17 mouse cellular contexts compared by ENCODE assay signal in genomic region chr6:90446883-90447282, GRCm38 (mm10). TPM values are rescaled to one million over a fixed set of nuclear protein-coding genes. Genes with fewer than 3 reads are reported as not detected.
DNase-seq lines count a peak whose midpoint lies in the region; ATAC-seq and TF ChIP-seq lines count a peak whose summit lies in the region.
"Had no signal": no experiment of that assay in that cellular context is flagged by ENCODE, and none has a peak within 500 bp of the region (broad histone marks: within the 10 kb centered on the region; RNA-seq: fewer than 3 reads in every experiment).

No protein-coding gene starts in this region.

- H3K27ac ChIP-seq in forebrain, embryonic 15.5 days (replicated peaks), result no peak overlapping the region; the same call in 1 of the 2 replicates
- peak overlapping the region; percentile 65 for H3K27ac ChIP-seq in hindbrain, postnatal 0 days
- H3K27ac ChIP-seq in neural tube, embryonic 15.5 days (replicated peaks), result peak overlapping the region; percentile 54
- no peak overlapping the region for H3K27ac ChIP-seq in gastrocnemius, adult 2 months
- H3K27ac ChIP-seq: limb, embryonic 15.5 days; stomach, embryonic 15.5 days had no signal

- H3K27me3 ChIP-seq in forebrain, embryonic 15.5 days, result no peaks in the 10 kb centered on the region
- no peaks in the 10 kb centered on the region for H3K27me3 ChIP-seq in hindbrain, postnatal 0 days (ENCODE audit: insufficient read depth, low read length)
- H3K27me3 ChIP-seq in neural tube, embryonic 15.5 days (replicated peaks), result no peaks in the 10 kb centered on the region
- H3K27me3 ChIP-seq: limb, embryonic 15.5 days; Patski; stomach, embryonic 15.5 days had no signal

- no peaks in the 10 kb centered on the region for H3K36me3 ChIP-seq in forebrain, embryonic 15.5 days
- H3K36me3 ChIP-seq in hindbrain, postnatal 0 days (ENCODE audit: insufficient read depth, low read length), result no peaks in the 10 kb centered on the region
- no peaks in the 10 kb centered on the region for H3K36me3 ChIP-seq in neural tube, embryonic 15.5 days
- H3K36me3 ChIP-seq: limb, embryonic 15.5 days; stomach, embryonic 15.5 days had no signal

- H3K9me3 ChIP-seq in forebrain, embryonic 15.5 days, result no peaks in the 10 kb centered on the region
- no peaks in the 10 kb centered on the region for H3K9me3 ChIP-seq in hindbrain, postnatal 0 days (ENCODE audit: low read length)
- H3K9me3 ChIP-seq in neural tube, embryonic 15.5 days (replicated peaks), result no peaks in the 10 kb centered on the region
- H3K9me3 ChIP-seq: limb, embryonic 15.5 days; stomach, embryonic 15.5 days had no signal

- peak; percentile 68 for DNase-seq in right cerebral cortex, postnatal 10 days (ENCODE audit: low spot score in 2 of 2)
- no peak for DNase-seq in right cerebral cortex, adult 18-20 months
- DNase-seq in hindbrain, postnatal 0 days (ENCODE audit: low spot score), result peak; percentile 82
- DNase-seq in urinary bladder, adult 18-20 months (ENCODE audit: low spot score in 2 of 2), result no peak
- DNase-seq in gastrocnemius, adult 2 months, result no peak
- DNase-seq: adrenal gland, postnatal 10 days; lung, embryonic 14.5 days; right cerebral cortex, postnatal 25 days; thymus, postnatal 4 days had no signal

- H3K4me2 ChIP-seq in forebrain, embryonic 15.5 days (replicated peaks), result no peak overlapping the region
- H3K4me2 ChIP-seq in hindbrain, postnatal 0 days (ENCODE audit: low read depth, low read length), result no peak overlapping the region
- no peak overlapping the region for H3K4me2 ChIP-seq in neural tube, embryonic 15.5 days
- H3K4me2 ChIP-seq: limb, embryonic 15.5 days; lung, embryonic 14.5 days; stomach, embryonic 15.5 days had no signal

- TF ChIP-seq CTCF in hindbrain, postnatal 0 days (IDR thresholded peaks at IDR 0.05; ENCODE audit: low read depth), result no peak
- TF ChIP-seq CTCF in gastrocnemius, adult 2 months (IDR thresholded peaks at IDR 0.05), result no peak

- H3K4me1 ChIP-seq in forebrain, embryonic 15.5 days, result peaks cover 10% of the 10 kb centered on the region; the same call in 1 of the 2 replicates
- H3K4me1 ChIP-seq in hindbrain, postnatal 0 days (ENCODE audit: insufficient read depth, low read length), result 0 out of 2 replicates have a peak, but pooled peaks cover 4% of the 10 kb centered on the region
- H3K4me1 ChIP-seq in neural tube, embryonic 15.5 days, result no peaks in the 10 kb centered on the region; the same call in 1 of the 2 replicates
- H3K4me1 ChIP-seq: stomach, embryonic 15.5 days had no signal

- peak; percentile 51 for ATAC-seq in forebrain, embryonic 15.5 days (replicated peaks)
- ATAC-seq in hindbrain, postnatal 0 days, result peak; percentile 84
- ATAC-seq in neural tube, embryonic 15.5 days (ENCODE audit: low FRiP score), result peak; percentile 76
- ATAC-seq: Patski had no signal

- intact Hi-C loops in gastrocnemius, adult 2 months (cut with DNase I), result loop anchor here (5.0 kb wide), 2 partner anchors 90 to 130 kb away; no protein-coding TSS in a partner anchor

- no peak overlapping the region for H3K4me3 ChIP-seq in forebrain, embryonic 15.5 days
- no peak overlapping the region for H3K4me3 ChIP-seq in hindbrain, postnatal 0 days (ENCODE audit: low read length)
- no peak overlapping the region for H3K4me3 ChIP-seq in neural tube, embryonic 15.5 days (replicated peaks)
- H3K4me3 ChIP-seq in gastrocnemius, adult 2 months, result no peak overlapping the region
- H3K4me3 ChIP-seq: limb, embryonic 15.5 days; stomach, embryonic 15.5 days had no signal

- no peak overlapping the region for H3K9ac ChIP-seq in forebrain, embryonic 15.5 days (replicated peaks)
- H3K9ac ChIP-seq in hindbrain, postnatal 0 days (replicated peaks; ENCODE audit: low read length), result no peak overlapping the region
- no peak overlapping the region for H3K9ac ChIP-seq in neural tube, embryonic 15.5 days (replicated peaks)
- H3K9ac ChIP-seq: limb, embryonic 15.5 days; lung, embryonic 14.5 days; stomach, embryonic 15.5 days had no signal

- WGBS in forebrain, embryonic 15.5 days, result 19% methylated on average over 4 of the region's 4 CpGs
- WGBS in hindbrain, postnatal 0 days, result 21% methylated on average over 4 of the region's 4 CpGs
- WGBS in neural tube, embryonic 15.5 days, result 32% methylated on average over 4 of the region's 4 CpGs

RNA-seq across cellular contexts. Expression of gene Klf15, which starts 15.5 kb away (rescaled TPM):
- polyA plus RNA-seq in forebrain, embryonic 15.5 days (2015; fragmentation: Nextera tagmentation; extraction: Ambion mirVana), result 12.9 and 13.1 TPM in 2 replicates
- 43.2 and 56.4 TPM in 2 replicates for total RNA-seq in hindbrain, postnatal 0 days (2014; rRNA removed)
- polyA plus RNA-seq in hindbrain, postnatal 0 days (2015; fragmentation: Nextera tagmentation; extraction: Ambion mirVana), result 26.6 and 29.6 TPM in 2 replicates
- polyA plus RNA-seq in neural tube, embryonic 15.5 days (2015; fragmentation: Nextera tagmentation; extraction: Ambion mirVana), result 16.9 and 18.5 TPM in 2 replicates
- total RNA-seq in gastrocnemius, adult 2 months (2021), result 10 to 100 TPM; 54.4 to 64.4 TPM
- total RNA-seq: CH12.LX; hematopoietic stem cell, adult 5-6 weeks had no signal

RNA-seq across cellular contexts. Expression of gene Cfap100, which starts 18.3 kb away (rescaled TPM):
- polyA plus RNA-seq in forebrain, embryonic 15.5 days (2015; fragmentation: Nextera tagmentation; extraction: Ambion mirVana), result 3.9 and 5.3 TPM in 2 replicates
- 4.2 and 29.4 TPM in 2 replicates for total RNA-seq in hindbrain, postnatal 0 days (2014; rRNA removed)
- 8.2 and 9.9 TPM in 2 replicates for polyA plus RNA-seq in hindbrain, postnatal 0 days (2015; fragmentation: Nextera tagmentation; extraction: Ambion mirVana)
- 7.5 and 7.7 TPM in 2 replicates for polyA plus RNA-seq in neural tube, embryonic 15.5 days (2015; fragmentation: Nextera tagmentation; extraction: Ambion mirVana)
- total RNA-seq in gastrocnemius, adult 2 months (2021), result under 1 TPM; 0.11 to 0.13 TPM
- total RNA-seq: CH12.LX; hematopoietic stem cell, adult 5-6 weeks; megakaryocyte progenitor cell, adult 5-6 weeks had no signal

RNA-seq across cellular contexts. Expression of gene Aldh1l1, which starts 39.3 kb away (rescaled TPM):
- 29.0 and 35.6 TPM in 2 replicates for polyA plus RNA-seq in forebrain, embryonic 15.5 days (2015; fragmentation: Nextera tagmentation; extraction: Ambion mirVana)
- total RNA-seq in hindbrain, postnatal 0 days (2014; rRNA removed), result 168 and 214 TPM in 2 replicates
- 131 and 145 TPM in 2 replicates for polyA plus RNA-seq in hindbrain, postnatal 0 days (2015; fragmentation: Nextera tagmentation; extraction: Ambion mirVana)
- 60.1 and 68.2 TPM in 2 replicates for polyA plus RNA-seq in neural tube, embryonic 15.5 days (2015; fragmentation: Nextera tagmentation; extraction: Ambion mirVana)
- total RNA-seq in gastrocnemius, adult 2 months (2021), result 1 to 10 TPM; 3.6 to 5.3 TPM

Comparison
In these comparisons a context has a peak if more than half of its experiments do, and no peak if none do; other contexts are left out.
1. DNase-seq: peak in right cerebral cortex, postnatal 10 days (2 of 2) and hindbrain, postnatal 0 days (single experiment); none in right cerebral cortex, adult 18-20 months (single experiment), urinary bladder, adult 18-20 months (0 of 2) and gastrocnemius, adult 2 months (single experiment).
2. H3K27ac ChIP-seq: peak in hindbrain, postnatal 0 days (single experiment) and neural tube, embryonic 15.5 days (single experiment); none in forebrain, embryonic 15.5 days (single experiment) and gastrocnemius, adult 2 months (single experiment).
3. Peak in every context shown above with its lines, with median percentiles within 50 percentile points of each other: ATAC-seq.